Mouse (Mus musculus): ENCODE results near the gene Farp1. TPM values are rescaled to one million over a fixed set of nuclear protein-coding genes. Genes with fewer than 3 reads are reported as not detected.

The Farp1 gene
- total RNA-seq (2021) = 100 to 1,000 TPM; 130 to 160 TPM

GRCm38 (mm10) chr14:121034973-121035662 lies at the start of gene Farp1:
TSS of gene Farp1 (plus strand) at chr14:121035200.
- peak; percentile 79 to 86 for DNase-seq (ENCODE audit: low spot score in 2 of 2)
- intact Hi-C loops (cut with DNase I) = loop anchor here (5.0 kb wide), 5 partner anchors 43 to 203 kb away; no protein-coding TSS in a partner anchor

GRCm38 (mm10) chr14:120989126-120989525 lies 45.9 kb upstream of the Farp1 start:
- intact Hi-C loops (cut with DNase I) = no loop called here
- DNase-seq (ENCODE audit: low spot score in 2 of 2) = peak; percentile 40 to 50

GRCm38 (mm10) chr14:120997686-120998085 lies 37.3 kb upstream of the Farp1 start:
- no peak for DNase-seq (ENCODE audit: low spot score in 2 of 2)
- intact Hi-C loops (cut with DNase I) = no loop called here

- DNase-seq (ENCODE audit: low spot score in 2 of 2) = no peak
- intact Hi-C loops (cut with DNase I) = no loop called here
Observed at GRCm38 (mm10) chr14:121000561-121001340, 34.2 kb upstream of the Farp1 start.

GRCm38 (mm10) chr14:121005621-121006020 lies 29.4 kb upstream of the Farp1 start:
- intact Hi-C loops (cut with DNase I) = no loop called here
- DNase-seq (ENCODE audit: low spot score in 2 of 2) = no peak

- DNase-seq (ENCODE audit: low spot score in 2 of 2) = no peak
- intact Hi-C loops (cut with DNase I) = no loop called here
Observed at GRCm38 (mm10) chr14:121006021-121006420, 29.0 kb upstream of the Farp1 start.

GRCm38 (mm10) chr14:121015114-121015690 lies 19.8 kb upstream of the Farp1 start:
- intact Hi-C loops (cut with DNase I) = no loop called here
- peak in 1 of 2 experiments; percentile 34 for DNase-seq (ENCODE audit: low spot score in 2 of 2)

GRCm38 (mm10) chr14:121022403-121022802 lies 12.6 kb upstream of the Farp1 start:
- intact Hi-C loops (cut with DNase I) = no loop called here
- DNase-seq (ENCODE audit: low spot score in 2 of 2) = no peak

GRCm38 (mm10) chr14:121025381-121025780 lies 9.6 kb upstream of the Farp1 start:
- intact Hi-C loops (cut with DNase I) = no loop called here
- no peak for DNase-seq (ENCODE audit: low spot score in 2 of 2)

GRCm38 (mm10) chr14:121031396-121031795 lies 3.6 kb upstream of the Farp1 start:
- DNase-seq (ENCODE audit: low spot score in 2 of 2) = no peak

GRCm38 (mm10) chr14:121034525-121034924 lies 475 bp upstream of the Farp1 start:
- intact Hi-C loops (cut with DNase I) = no loop called here
- no peak for DNase-seq (ENCODE audit: low spot score in 2 of 2)

More at GRCm38 (mm10) chr14:121031396-121031795, 3.6 kb upstream of the Farp1 start:
- intact Hi-C loops (cut with DNase I) = no loop called here

GRCm38 (mm10) chr14:121035663-121036473 lies 868 bp downstream of the Farp1 start:
- DNase-seq (ENCODE audit: low spot score in 2 of 2) = peak; percentile 46 to 49
- intact Hi-C loops (cut with DNase I) = loop anchor here (2.0 to 5.0 kb wide), 6 partner anchors 44 to 204 kb away; no protein-coding TSS in a partner anchor

GRCm38 (mm10) chr14:121036612-121037221 lies 1.7 kb downstream of the Farp1 start:
- DNase-seq (ENCODE audit: low spot score in 2 of 2) = peak in 1 of 2 experiments; percentile 30
- intact Hi-C loops (cut with DNase I) = loop anchor here (2.0 to 5.0 kb wide), 6 partner anchors 44 to 204 kb away; no protein-coding TSS in a partner anchor

GRCm38 (mm10) chr14:121037276-121037675 lies 2.3 kb downstream of the Farp1 start:
- DNase-seq (ENCODE audit: low spot score in 2 of 2) = no peak
- intact Hi-C loops (cut with DNase I) = loop anchor here (2.0 to 5.0 kb wide), 6 partner anchors 45 to 205 kb away; no protein-coding TSS in a partner anchor

- DNase-seq (ENCODE audit: low spot score in 2 of 2) = no peak
- intact Hi-C loops (cut with DNase I) = loop anchor here (5.0 kb wide), 5 partner anchors 46 to 206 kb away; no protein-coding TSS in a partner anchor
Observed at GRCm38 (mm10) chr14:121038676-121039075, 3.7 kb downstream of the Farp1 start.

- no peak for DNase-seq (ENCODE audit: low spot score in 2 of 2)
- intact Hi-C loops (cut with DNase I) = no loop called here
Observed at GRCm38 (mm10) chr14:121044145-121044544, 9.1 kb downstream of the Farp1 start.

GRCm38 (mm10) chr14:121046313-121046961 lies 11.4 kb downstream of the Farp1 start:
- no peak for DNase-seq (ENCODE audit: low spot score in 2 of 2)
- intact Hi-C loops (cut with DNase I) = no loop called here

GRCm38 (mm10) chr14:121047780-121048179 lies 12.8 kb downstream of the Farp1 start:
- no peak for DNase-seq (ENCODE audit: low spot score in 2 of 2)
- intact Hi-C loops (cut with DNase I) = no loop called here

All from left cerebral cortex, postnatal 36 days (tissue).